Mouse (Mus musculus) stomach, embryonic 14.5 days (tissue): Measurements from ENCODE around the gene Galntl5. TPM values are rescaled to one million over a fixed set of nuclear protein-coding genes. Genes with fewer than 3 reads are reported as not detected.

Source experiments
- ATAC-seq: fragments of 200-750 bp; cut with Nextera tagmentation; 2 replicates; pipeline ENCODE4 v1.8.0; 2017; ENCODE audit warnings: low read depth, moderate TSS enrichment; ENCODE audit not compliant: insufficient number of reproducible peaks, insufficient read depth, low FRiP score
- H3K27ac ChIP-seq: fragments of 300-500 bp; sonication (generic); 2 replicates; pipeline ENCODE4 v1.5.1; 2014; ENCODE audit warnings: mild to moderate bottlenecking, low read length, moderate library complexity, mixed read lengths
- H3K27me3 ChIP-seq: fragments of 300-500 bp; sonication (generic); 2 replicates; pipeline ENCODE4 v1.6.1; 2014; ENCODE audit warnings: low read length, control low read depth, mixed read lengths; ENCODE audit not compliant: control insufficient read depth, insufficient read depth
- H3K36me3 ChIP-seq: fragments of 300-500 bp; sonication (generic); 2 replicates; pipeline ENCODE4 v1.6.1; 2014; ENCODE audit warnings: mild to moderate bottlenecking, control low read depth, low read length, moderate library complexity, mixed read lengths; ENCODE audit not compliant: control insufficient read depth, insufficient read depth
- H3K4me1 ChIP-seq: fragments of 300-500 bp; sonication (generic); 2 replicates; pipeline ENCODE4 v1.6.1; 2014; ENCODE audit warnings: low read length, control low read depth, mixed read lengths; ENCODE audit not compliant: control insufficient read depth, insufficient read depth
- H3K4me2 ChIP-seq: fragments of 300-500 bp; sonication (generic); replicated peaks from 2 replicates; pipeline ENCODE4 v1.6.1; 2014; ENCODE audit warnings: low read depth, low read length, control low read depth
- H3K4me3 ChIP-seq: fragments of 300-500 bp; sonication (generic); 2 replicates; pipeline ENCODE4 v1.5.1; 2014; ENCODE audit warnings: low read depth, low read length, control low read depth
- H3K9ac ChIP-seq: fragments of 300-500 bp; sonication (generic); replicated peaks from 2 replicates; pipeline ENCODE4 v1.6.1; 2014; ENCODE audit warnings: low read depth, mild to moderate bottlenecking, control low read depth, low read length, moderate library complexity, mixed read lengths
- H3K9me3 ChIP-seq: fragments of 300-500 bp; sonication (generic); 2 replicates; pipeline ENCODE4 v1.6.1; 2016; ENCODE audit warnings: low read depth, low read length, control low read depth; ENCODE audit not compliant: control insufficient read depth
- WGBS: fragments of 180-500 bp; shearing (Covaris S2); extraction: QIAGEN DNeasy Blood & Tissue Kit; methylation state at CpG from one replicate; pipeline ENCODE4 v1.1.7; 2014; 5-methylcytosine and 5-hydroxymethylcytosine counted together
- microRNA-seq: library from miRNA; unstranded; fragments of <30 nt; microRNA quantifications from one replicate; pipeline ENCODE4, GENCODE M21; 2016
- polyA plus RNA-seq: library from polyadenylated mRNA; unstranded; fragments of >200 nt; fragmentation: Nextera tagmentation; extraction: Ambion mirVana; gene quantifications from 2 replicates; pipeline ENCODE4 v1.2.1, GENCODE M21; 2014

Gene Galntl5
- polyA plus RNA-seq, 1 experiment from 2014 or later, result not detected

DNA sequence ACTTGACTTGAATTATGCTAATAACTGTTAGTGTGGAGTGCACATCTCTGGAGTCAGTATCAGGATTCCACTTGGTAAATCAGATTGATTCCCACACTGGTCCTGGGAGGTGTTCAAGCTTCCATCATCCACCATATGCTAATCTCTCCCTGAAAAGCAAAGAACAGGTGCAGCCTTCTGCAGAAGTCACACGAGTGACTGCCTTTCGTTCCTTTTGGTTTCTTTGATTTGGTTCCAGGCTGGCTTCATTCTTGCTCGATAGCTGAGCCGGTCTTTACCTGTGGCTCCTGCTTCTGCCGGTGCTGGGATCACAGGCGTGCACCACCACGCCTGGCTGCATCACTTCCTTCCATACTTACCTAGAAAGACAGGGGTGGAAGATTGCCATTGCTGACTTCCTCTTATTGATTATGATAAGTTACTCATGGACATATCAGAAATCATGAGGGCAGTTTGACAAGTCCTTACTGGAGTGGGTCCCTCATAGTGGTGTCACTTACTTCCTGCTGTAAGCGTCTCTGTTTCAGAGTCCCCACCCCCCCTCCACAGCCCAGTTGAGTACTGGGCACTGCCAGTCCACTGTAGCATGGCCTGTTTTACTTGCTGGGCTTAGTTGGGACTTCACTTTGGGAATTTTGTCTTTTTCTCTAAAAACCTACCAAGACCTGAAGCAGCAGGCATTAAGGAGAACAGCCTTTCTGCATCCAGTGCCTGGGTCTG, 71.7 kb downstream of the Galntl5 start:
- H3K9me3 ChIP-seq, result no peaks in the 10 kb centered on the region
- no peak overlapping the region for H3K4me2 ChIP-seq
- H3K4me1 ChIP-seq, result no peaks in the 10 kb centered on the region
- H3K27ac ChIP-seq, result peak overlapping the region; percentile 52; the same call in 1 of the 2 replicates
- H3K27me3 ChIP-seq, result no peaks in the 10 kb centered on the region
- H3K36me3 ChIP-seq, result peaks cover 44% of the 10 kb centered on the region
- peak; percentile 67 for ATAC-seq
- no peak overlapping the region for H3K9ac ChIP-seq
- WGBS, result 80% methylated on average over 8 of the region's 8 CpGs
- H3K4me3 ChIP-seq, result no peak overlapping the region

DNA sequence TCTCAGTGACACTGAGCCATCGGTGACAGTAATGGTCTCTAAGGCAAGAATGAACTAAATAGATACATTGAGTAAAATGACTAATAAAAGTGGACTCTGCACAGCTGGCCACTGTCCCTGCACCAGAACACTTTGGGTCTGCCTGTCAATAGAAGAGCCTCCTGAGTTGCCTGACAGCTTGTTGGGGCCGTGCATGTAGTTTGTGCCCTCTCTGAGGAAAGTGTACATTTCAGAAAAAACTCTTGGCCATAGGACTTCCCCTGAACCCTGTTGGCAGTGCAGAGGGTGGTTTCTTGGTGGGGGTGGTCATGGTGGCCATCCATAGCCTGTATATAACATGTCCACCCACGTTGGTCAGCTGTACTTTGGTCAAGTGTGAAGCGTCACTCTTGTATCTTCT, 73.2 kb downstream of the Galntl5 start:
- Histone ChIP-seq H3K27ac (no peak overlapping the region), H3K36me3 (peaks cover 55% of the 10 kb centered on the region), H3K27me3 (no peaks in the 10 kb centered on the region), H3K4me3 (no peak overlapping the region), H3K4me1 (no peaks in the 10 kb centered on the region), H3K9ac (no peak overlapping the region), H3K9me3 (no peaks in the 10 kb centered on the region), H3K4me2 (no peak overlapping the region)
- no peak for ATAC-seq
- WGBS, result 89% methylated on average over 4 of the region's 4 CpGs

DNA sequence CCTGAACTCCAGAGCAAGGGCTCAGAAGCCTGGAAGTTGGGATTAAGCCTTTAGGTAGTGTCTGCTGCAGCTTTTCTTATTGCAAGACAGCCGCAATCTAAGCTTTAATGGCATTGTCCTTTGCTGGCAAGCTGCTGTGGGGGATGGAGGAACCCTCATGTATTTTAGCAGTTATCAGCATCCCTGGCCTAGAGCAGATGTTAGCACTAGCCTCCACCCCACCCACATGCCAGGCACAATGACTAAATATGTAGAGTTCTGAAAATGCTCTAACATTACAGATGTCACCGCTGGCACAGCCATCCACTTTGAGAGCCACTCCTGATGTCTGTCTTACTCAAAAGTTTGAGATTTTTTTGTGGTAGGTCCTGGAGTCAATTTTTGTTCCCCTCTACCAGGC, 75.4 kb downstream of the Galntl5 start:
- H3K4me3 ChIP-seq, result no peak overlapping the region
- 89% methylated on average over 2 of the region's 2 CpGs for WGBS
- peaks cover 48% of the 10 kb centered on the region for H3K36me3 ChIP-seq
- H3K9ac ChIP-seq, result no peak overlapping the region
- no peak overlapping the region for H3K27ac ChIP-seq
- no peaks in the 10 kb centered on the region for H3K9me3 ChIP-seq
- no peaks in the 10 kb centered on the region for H3K4me1 ChIP-seq
- H3K27me3 ChIP-seq, result no peaks in the 10 kb centered on the region
- no peak for ATAC-seq
- H3K4me2 ChIP-seq, result no peak overlapping the region

DNA sequence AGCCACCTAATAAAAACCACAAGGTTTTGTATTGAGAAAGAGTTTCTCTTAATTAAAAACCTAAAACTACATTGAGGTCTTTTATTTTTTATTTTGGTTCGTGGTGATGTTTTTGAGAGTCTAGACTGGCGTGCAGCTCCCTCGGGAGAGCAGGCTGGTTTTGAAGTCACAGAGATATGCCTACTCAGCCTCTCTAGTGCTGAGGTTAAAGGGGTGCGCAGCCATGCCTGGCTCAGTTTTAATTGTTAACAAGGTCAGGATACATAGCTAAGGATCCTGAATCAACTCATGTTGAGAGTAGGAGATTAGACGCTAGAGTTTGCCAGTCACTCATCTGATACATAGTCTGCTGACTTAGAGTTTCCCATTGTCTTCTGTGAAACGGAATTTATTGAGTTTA, 80.2 kb downstream of the Galntl5 start:
- H3K4me1 ChIP-seq, result no peaks in the 10 kb centered on the region
- no peak overlapping the region for H3K4me2 ChIP-seq
- WGBS, result 84% methylated on average over 6 of the region's 6 CpGs
- H3K36me3 ChIP-seq, result peaks cover 56% of the 10 kb centered on the region
- no peaks in the 10 kb centered on the region for H3K9me3 ChIP-seq
- H3K27ac ChIP-seq, result no peak overlapping the region
- H3K27me3 ChIP-seq, result no peaks in the 10 kb centered on the region
- no peak for ATAC-seq
- H3K9ac ChIP-seq, result no peak overlapping the region
- no peak overlapping the region for H3K4me3 ChIP-seq

DNA sequence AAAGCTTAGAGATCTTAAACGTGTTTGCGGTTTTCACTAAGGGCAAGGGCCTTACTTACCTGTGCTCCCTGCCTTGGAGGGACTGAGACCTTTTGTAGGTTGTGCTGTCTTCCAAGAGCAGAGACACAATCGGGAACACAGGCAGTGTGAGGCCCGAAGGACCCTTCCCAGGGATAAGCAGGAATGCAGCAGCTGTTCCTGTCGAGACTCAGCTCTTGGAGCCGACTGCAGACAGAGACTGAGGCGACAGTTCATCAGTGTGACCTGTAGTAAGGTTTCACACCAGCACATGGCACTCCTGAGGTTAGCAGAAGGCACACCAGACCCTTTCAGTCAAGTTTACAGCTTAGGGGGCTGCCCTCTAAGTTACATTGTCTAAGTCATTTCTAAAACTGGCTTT, 81.0 kb downstream of the Galntl5 start:
- Histone ChIP-seq H3K27me3 (no peaks in the 10 kb centered on the region), H3K9me3 (no peaks in the 10 kb centered on the region), H3K4me1 (no peaks in the 10 kb centered on the region), H3K4me3 (no peak overlapping the region), H3K36me3 (peaks cover 54% of the 10 kb centered on the region), H3K27ac (no peak overlapping the region), H3K4me2 (no peak overlapping the region), H3K9ac (no peak overlapping the region)
- 81% methylated on average over 7 of the region's 7 CpGs for WGBS
- ATAC-seq, result no peak

DNA sequence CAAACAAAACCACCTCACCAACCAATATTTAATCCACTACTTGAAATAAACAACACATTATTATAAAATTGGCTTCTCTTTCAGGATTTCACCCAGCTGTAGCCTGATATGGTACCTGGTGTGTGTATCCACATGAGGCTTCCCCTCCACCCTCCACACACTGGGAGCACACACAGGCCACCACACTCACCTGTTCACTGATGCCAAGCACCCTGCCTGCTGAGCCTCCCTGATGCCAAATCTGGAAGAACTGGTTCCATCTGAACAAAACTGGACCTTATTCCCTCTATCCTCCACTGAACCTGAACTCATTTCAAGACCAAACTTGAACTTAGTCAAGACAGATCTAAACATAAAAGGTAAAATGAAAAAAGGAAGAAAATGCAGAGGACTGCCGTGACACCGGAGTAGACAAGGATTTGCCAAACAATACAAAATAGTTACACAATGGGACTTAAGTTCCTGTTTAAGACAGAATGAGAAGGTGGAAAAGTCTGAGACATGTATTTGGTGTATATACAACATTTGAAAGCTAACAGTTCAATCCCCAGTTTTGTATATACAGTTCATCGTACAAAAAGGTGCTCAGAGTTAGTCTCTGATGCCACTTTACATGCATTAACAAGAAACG, 87.1 kb downstream of the Galntl5 start:
- Histone ChIP-seq H3K4me1 (no peaks in the 10 kb centered on the region), H3K9ac (no peak overlapping the region), H3K9me3 (no peaks in the 10 kb centered on the region), H3K27me3 (no peaks in the 10 kb centered on the region), H3K36me3 (peaks cover 44% of the 10 kb centered on the region), H3K4me2 (no peak overlapping the region), H3K27ac (no peak overlapping the region), H3K4me3 (no peak overlapping the region)
- WGBS, result 88% methylated on average over 4 of the region's 4 CpGs
- ATAC-seq, result no peak

Small RNA genes lying within 50 kb of the gene (microRNA-seq; reads per million reads assigned to microRNA genes)
- not detected for gene Gm26051

Other genes with a start within 250 kb of the Galntl5 start
- 54.7 and 55.2 TPM in 2 replicates for gene Prkag2, start 80.8 kb upstream of the Galntl5 start, polyA plus RNA-seq
- 46.4 and 52.4 TPM in 2 replicates for gene Galnt11, start 40.4 kb downstream of the Galntl5 start, polyA plus RNA-seq
- gene E130116L18Rik, start 41.7 kb downstream of the Galntl5 start, polyA plus RNA-seq, result not detected in 2 replicates